Mouse (Mus musculus): ENCODE results near the gene Olfr1240.

Gene Olfr1240

DNA sequence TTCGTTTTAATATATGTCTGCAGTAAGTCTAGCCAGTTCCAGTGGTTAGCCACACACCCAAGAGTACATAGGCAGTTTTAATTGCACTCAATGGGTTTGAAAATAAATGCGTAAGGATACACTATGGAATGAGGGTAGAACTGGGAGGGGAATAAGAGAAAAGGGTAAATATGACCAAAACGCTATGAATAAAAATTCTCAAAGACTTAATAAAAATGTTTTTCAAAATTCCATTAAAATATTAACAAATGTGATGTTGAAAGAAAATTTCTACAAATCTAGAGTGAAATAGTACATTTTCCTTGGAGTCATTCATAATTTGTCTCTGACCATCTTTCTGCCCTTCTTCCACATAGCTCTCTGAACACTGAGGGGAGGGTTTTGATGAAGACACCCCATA, at the start of gene Olfr1240:
TSS of gene Olfr1240 (minus strand) at position 101 of the 400 bp plus-strand sequence.
- no peak for DNase-seq (ENCODE audit: low spot score)

DNA sequence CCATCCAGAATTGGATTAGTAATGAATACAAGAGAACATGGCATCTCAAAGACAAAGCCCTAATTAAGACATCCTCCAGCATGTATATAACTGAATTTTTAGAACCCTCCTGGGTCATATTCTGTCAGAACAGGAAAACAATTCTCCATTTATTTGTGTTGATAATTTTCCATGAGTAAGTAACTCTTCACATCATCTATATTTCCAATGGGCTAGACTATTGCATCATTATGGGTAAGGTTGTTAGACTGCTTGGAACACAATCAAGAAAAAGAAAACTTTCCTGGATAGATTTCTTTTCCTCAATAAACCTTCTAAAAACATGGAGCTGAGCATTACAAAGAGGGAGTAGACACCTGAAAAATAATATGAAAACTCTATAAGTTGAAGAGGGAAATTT, 44.2 kb upstream of the Olfr1240 start, which contains the start of gene Olfr1241:
TSS of gene Olfr1241 (minus strand) at position 101 of the 400 bp plus-strand sequence.
- no peak for DNase-seq (ENCODE audit: low spot score)

DNA sequence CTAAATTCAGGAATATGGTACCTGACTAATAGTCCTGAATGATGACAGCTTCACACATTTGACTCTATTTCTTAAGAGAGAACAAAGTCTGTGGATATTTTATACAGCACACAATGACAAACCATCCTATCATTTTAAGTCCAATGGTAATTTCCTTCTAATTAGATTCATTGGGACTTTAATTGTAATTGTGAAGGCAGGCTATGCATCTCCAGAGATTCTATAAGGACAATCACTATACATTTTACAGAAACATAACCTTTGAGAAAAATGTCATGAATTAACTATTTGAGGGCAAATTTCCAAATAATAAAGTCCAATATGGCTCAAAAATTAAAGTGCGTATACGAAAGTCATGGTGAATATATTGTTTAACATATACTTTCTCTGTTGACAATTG, 22.5 kb downstream of the Olfr1240 start, which contains the start of gene Olfr1239:
TSS of gene Olfr1239 (minus strand) at position 101 of the 400 bp plus-strand sequence.
- DNase-seq (ENCODE audit: low spot score): no peak

DNA sequence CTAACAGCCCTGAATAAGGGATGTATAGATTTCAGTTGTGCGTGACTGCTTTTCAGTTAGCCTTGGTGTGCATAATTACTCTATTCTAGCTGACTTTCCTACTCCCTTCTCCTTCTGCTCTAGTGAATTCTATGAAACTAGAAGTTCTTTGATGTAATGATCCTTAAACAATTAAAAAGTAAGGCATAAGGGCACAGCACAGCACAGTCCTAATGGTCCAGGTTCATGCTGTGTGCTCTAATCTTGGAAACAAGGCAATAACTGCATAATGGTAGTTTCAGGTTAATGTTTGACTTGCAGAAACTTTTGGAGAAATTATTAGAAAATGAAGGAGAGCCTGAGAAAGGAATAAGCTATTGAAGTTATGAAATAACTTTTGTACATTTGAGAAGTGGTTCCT, 28.2 kb downstream of the Olfr1240 start:
- DNase-seq (ENCODE audit: low spot score): no peak

DNA sequence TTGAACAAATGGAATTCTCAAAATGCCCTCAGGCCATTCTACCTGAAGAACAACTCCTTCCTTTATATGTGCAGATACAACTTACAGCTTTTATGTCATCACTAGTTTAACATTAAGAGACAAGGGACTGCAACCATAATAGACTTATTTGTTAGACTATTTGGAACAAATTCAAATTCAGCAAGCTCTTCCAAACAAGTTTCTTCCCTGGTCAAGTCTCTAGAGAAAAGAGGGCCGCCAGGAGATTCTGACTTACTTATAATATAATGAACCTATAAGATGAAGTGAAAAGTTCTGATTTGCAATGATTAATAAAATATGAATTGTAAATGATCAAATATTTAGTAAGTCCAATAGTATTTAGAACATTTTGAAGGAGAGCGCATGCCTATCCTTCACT, 33.2 kb downstream of the Olfr1240 start, which contains the start of gene Olfr1238:
TSS of gene Olfr1238 (minus strand) at position 101 of the 400 bp plus-strand sequence.
- DNase-seq (ENCODE audit: low spot score): no peak

DNA sequence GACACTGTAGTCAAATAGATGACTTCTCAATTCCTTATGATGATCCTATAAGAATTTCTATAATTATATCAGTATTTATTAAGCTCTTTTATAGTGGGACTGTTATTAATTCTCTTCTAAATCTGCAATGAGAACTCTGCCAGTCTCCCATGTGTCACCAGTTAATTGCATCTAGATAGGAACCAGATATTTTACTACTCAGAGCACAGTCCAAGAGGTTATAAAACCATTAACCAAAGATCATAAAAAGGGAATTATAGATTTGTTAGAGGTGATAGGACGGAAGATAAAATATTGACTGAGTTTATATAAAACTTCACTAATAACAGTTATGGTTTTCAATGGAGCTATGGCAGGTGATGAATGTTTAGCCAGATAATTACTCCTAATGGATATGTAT, 41.9 kb downstream of the Olfr1240 start:
- no peak for DNase-seq (ENCODE audit: low spot score)

Measured in yolk sac, embryonic 10.5 days (tissue).